Mouse (Mus musculus): ENCODE measurements around the gene Olfr212. TPM values are rescaled to one million over a fixed set of nuclear protein-coding genes. Genes with fewer than 3 reads are reported as not detected.
"Not testable (repeated sequence)": the region's sequence is repeated elsewhere in the genome, so short reads cannot be mapped to it uniquely, and the experiment has no call there.

Olfr212 gene
- total and polyA plus RNA-seq, 3 experiments: not detected

DNA sequence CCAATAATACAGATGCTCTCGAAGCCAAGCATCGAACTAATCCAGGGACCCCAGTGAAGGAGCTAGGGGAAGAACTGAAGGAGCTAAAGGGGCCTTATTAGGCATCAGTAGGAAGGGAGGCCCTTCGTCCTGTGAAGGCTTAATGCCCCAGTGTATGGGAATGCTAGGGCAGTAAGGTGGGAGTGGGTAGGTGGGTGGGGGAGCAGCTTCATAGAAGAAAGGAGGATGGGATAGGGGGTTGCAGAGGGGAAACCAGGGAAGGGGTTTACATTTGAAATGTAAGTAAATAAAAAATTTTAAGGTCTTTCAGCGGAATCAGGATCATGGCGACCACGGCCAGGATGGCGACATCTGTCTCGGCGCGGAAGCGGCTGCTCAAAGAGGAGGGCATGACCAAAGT lies 44.5 kb downstream of the Olfr212 start, which contains the start of gene Gm5580:
Gene Gm5580 (plus strand): TSS at position 301 of the 400 bp plus-strand sequence.
- H3K9me3 ChIP-seq (replicated peaks; ENCODE audit: low read length); dilution Hi-C loops (cut with MboI; ENCODE audit: extremely low pct_ligation_motif_present, extremely low pct_unique_long_range_greater_than_20kb, low sequenced_read_pairs); H3K4me2 ChIP-seq (ENCODE audit: insufficient read depth, low read depth, poor library complexity, severe bottlenecking); H3K9ac ChIP-seq (ENCODE audit: insufficient read depth, low read depth); H3K27ac ChIP-seq (ENCODE audit: insufficient read depth, low read depth); H3K79me2 ChIP-seq (replicated peaks; ENCODE audit: control insufficient read depth, extremely low read depth, insufficient read depth, poor library complexity, severe bottlenecking); in situ Hi-C loops (cut with MboI; ENCODE audit: low pct_ligation_motif_present, low pct_unique_long_range_greater_than_20kb, low sequenced_read_pairs); H3K4me1 ChIP-seq (ENCODE audit: control insufficient read depth in 1 of 2, insufficient read depth in 2 of 2); DNase-seq (ENCODE audit: extremely low read depth); H3K4me3 ChIP-seq (replicated peaks in 1 of 3; ENCODE audit: low read depth in 2 of 3, low read length in 2 of 3, poor library complexity in 1 of 3); H3K36me3 ChIP-seq (replicated peaks in 1 of 2; ENCODE audit: control insufficient read depth in 1 of 2, insufficient read depth in 1 of 2, low read length in 1 of 2): not testable (repeated sequence)
- H3K27me3 ChIP-seq (replicated peaks): peaks cover 14% of the 10 kb centered on the region

DNA sequence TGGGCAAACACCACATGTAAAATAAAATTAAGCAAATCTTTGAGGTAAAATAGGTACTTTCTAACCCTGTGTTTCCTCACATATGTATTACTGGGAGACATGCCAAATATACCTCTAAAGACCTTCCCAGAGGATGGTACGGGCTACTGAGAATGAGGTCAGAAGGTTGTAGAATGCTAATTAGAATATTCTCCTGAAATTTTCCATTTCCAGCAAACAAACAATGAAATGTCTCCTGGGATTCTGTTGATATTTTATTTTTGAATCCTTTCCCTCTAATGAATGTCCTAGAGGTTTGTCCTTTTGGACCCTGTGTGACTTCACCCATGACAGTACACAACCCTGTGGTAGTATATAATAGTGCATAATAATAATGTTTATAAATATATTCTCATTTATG lies 47.6 kb downstream of the Olfr212 start, which contains the start of gene Olfr214:
Gene Olfr214 (plus strand): TSS at position 301 of the 400 bp plus-strand sequence.
- TF ChIP-seq ELF1 (IDR thresholded peaks at IDR 0.05; ENCODE audit: low read depth, low read length): no peak
- no peak for TF ChIP-seq JUN (IDR thresholded peaks at IDR 0.05; ENCODE audit: insufficient read depth, low read depth, low read length)
- no peak for TF ChIP-seq ZKSCAN1 (IDR thresholded peaks at IDR 0.05; ENCODE audit: borderline replicate concordance, low read depth, low read length)
- TF ChIP-seq ETS1 (conservative IDR thresholded peaks at IDR 0.05; ENCODE audit: low read depth, low read length): no peak
- TF ChIP-seq USF2 (conservative IDR thresholded peaks at IDR 0.05; ENCODE audit: low read depth, low read length): no peak
- TF ChIP-seq GABPA (IDR thresholded peaks at IDR 0.05; ENCODE audit: insufficient replicate concordance, low read depth, low read length): no peak
- no peak for TF ChIP-seq MXI1 (IDR thresholded peaks at IDR 0.05; ENCODE audit: low read depth, low read length)
- no peak for TF ChIP-seq CHD2 (IDR thresholded peaks at IDR 0.05; ENCODE audit: low read length)
- no peak for TF ChIP-seq ZC3H11A (IDR thresholded peaks at IDR 0.05; ENCODE audit: low read depth, low read length)
- TF ChIP-seq USF1 (IDR thresholded peaks at IDR 0.05; ENCODE audit: low read depth, low read length): no peak
- in situ Hi-C loops (cut with MboI; ENCODE audit: low pct_ligation_motif_present, low pct_unique_long_range_greater_than_20kb, low sequenced_read_pairs): no loop called here
- dilution Hi-C loops (cut with MboI; ENCODE audit: extremely low pct_ligation_motif_present, extremely low pct_unique_long_range_greater_than_20kb, low sequenced_read_pairs): no loop called here

DNA sequence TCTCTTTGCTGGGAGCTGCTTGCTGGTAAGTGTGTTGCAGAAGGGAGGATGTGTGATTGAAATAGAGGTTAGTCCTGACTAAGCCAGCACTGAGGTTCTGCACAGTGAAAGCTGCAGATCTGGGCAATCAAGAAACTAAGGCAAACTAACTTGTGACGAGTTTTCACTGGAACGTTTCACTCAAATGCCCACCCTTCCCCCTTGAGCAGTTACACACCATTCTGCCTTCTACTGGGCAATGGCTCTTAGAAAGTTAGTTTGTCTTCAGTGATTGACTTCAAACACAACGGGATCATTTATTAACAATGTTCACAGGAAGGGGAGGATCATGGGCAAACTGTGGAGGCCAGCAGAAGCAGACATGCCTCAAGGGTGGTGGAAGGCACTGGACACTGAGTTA lies 48.6 kb downstream of the Olfr212 start:
- Histone ChIP-seq H3K4me3 (replicated peaks in 1 of 3; ENCODE audit: low read depth in 2 of 3, low read length in 2 of 3, poor library complexity in 1 of 3) (no peak overlapping the region), H3K4me1 (ENCODE audit: control insufficient read depth in 1 of 2, insufficient read depth in 2 of 2) (no peaks in the 10 kb centered on the region), H3K27ac (ENCODE audit: insufficient read depth, low read depth) (no peak overlapping the region), H3K27me3 (replicated peaks) (peaks cover 18% of the 10 kb centered on the region), H3K4me2 (ENCODE audit: insufficient read depth, low read depth, poor library complexity, severe bottlenecking) (no peak overlapping the region), H3K79me2 (replicated peaks; ENCODE audit: control insufficient read depth, extremely low read depth, insufficient read depth, poor library complexity, severe bottlenecking) (no peaks in the 10 kb centered on the region), H3K9ac (ENCODE audit: insufficient read depth, low read depth) (no peak overlapping the region), H3K9me3 (replicated peaks; ENCODE audit: low read length) (no peaks in the 10 kb centered on the region), H3K36me3 (replicated peaks in 1 of 2; ENCODE audit: control insufficient read depth in 1 of 2, insufficient read depth in 1 of 2, low read length in 1 of 2) (no peaks in the 10 kb centered on the region)
- DNase-seq (ENCODE audit: extremely low read depth): no peak
- no peak for TF ChIP-seq EP300 (IDR thresholded peaks at IDR 0.05; ENCODE audit: low read length)
- no peak for TF ChIP-seq ZNF384 (IDR thresholded peaks at IDR 0.05; ENCODE audit: low read depth, low read length)
- TF ChIP-seq UBTF (IDR thresholded peaks at IDR 0.05; ENCODE audit: low read depth, low read length): no peak
- TF ChIP-seq MXI1 (IDR thresholded peaks at IDR 0.05; ENCODE audit: low read depth, low read length): no peak
- TF ChIP-seq CTCF (conservative IDR thresholded peaks at IDR 0.05 in 1 of 2, IDR thresholded peaks at IDR 0.05 in 1 of 2; ENCODE audit: low read depth in 2 of 2, low read length in 2 of 2): no peak
- TF ChIP-seq KAT2A (IDR thresholded peaks at IDR 0.05; ENCODE audit: insufficient replicate concordance, low read length): no peak
- TF ChIP-seq ELF1 (IDR thresholded peaks at IDR 0.05; ENCODE audit: low read depth, low read length): no peak
- TF ChIP-seq USF1 (IDR thresholded peaks at IDR 0.05; ENCODE audit: low read depth, low read length): no peak
- no peak for TF ChIP-seq MEF2A (IDR thresholded peaks at IDR 0.05; ENCODE audit: borderline replicate concordance, low read depth, low read length)
- TF ChIP-seq CHD1 (IDR thresholded peaks at IDR 0.05; ENCODE audit: low read depth, low read length): no peak
- no peak for TF ChIP-seq BHLHE40 (IDR thresholded peaks at IDR 0.05; ENCODE audit: low read depth, low read length)
- TF ChIP-seq GABPA (IDR thresholded peaks at IDR 0.05; ENCODE audit: insufficient replicate concordance, low read depth, low read length): no peak
- TF ChIP-seq MYC (IDR thresholded peaks at IDR 0.05; ENCODE audit: low read depth, low read length): no peak
- no peak for TF ChIP-seq NELFE (IDR thresholded peaks at IDR 0.05; ENCODE audit: low read depth, low read length)
- no peak for TF ChIP-seq MAX (IDR thresholded peaks at IDR 0.05; ENCODE audit: low read length)
- TF ChIP-seq CHD2 (IDR thresholded peaks at IDR 0.05; ENCODE audit: low read length): no peak
- dilution Hi-C loops (cut with MboI; ENCODE audit: extremely low pct_ligation_motif_present, extremely low pct_unique_long_range_greater_than_20kb, low sequenced_read_pairs) (no loop called here), in situ Hi-C loops (cut with MboI; ENCODE audit: low pct_ligation_motif_present, low pct_unique_long_range_greater_than_20kb, low sequenced_read_pairs) (no loop called here)

More for the DNA sequence above, 47.6 kb downstream of the Olfr212 start, which contains the start of gene Olfr214:
- H3K36me3 ChIP-seq (replicated peaks in 1 of 2; ENCODE audit: control insufficient read depth in 1 of 2, insufficient read depth in 1 of 2, low read length in 1 of 2): no peaks in the 10 kb centered on the region
- H3K9me3 ChIP-seq (replicated peaks; ENCODE audit: low read length): no peaks in the 10 kb centered on the region
- no peak within 1 kb of the TSS for H3K4me3 ChIP-seq (replicated peaks in 1 of 3; ENCODE audit: low read depth in 2 of 3, low read length in 2 of 3, poor library complexity in 1 of 3)
- no peak within 1 kb of the TSS for H3K27ac ChIP-seq (ENCODE audit: insufficient read depth, low read depth)
- DNase-seq (ENCODE audit: extremely low read depth): no peak
- no peak within 1 kb of the TSS for H3K4me2 ChIP-seq (ENCODE audit: insufficient read depth, low read depth, poor library complexity, severe bottlenecking)
- H3K9ac ChIP-seq (ENCODE audit: insufficient read depth, low read depth): no peak within 1 kb of the TSS
- no peaks in the 10 kb centered on the region for H3K4me1 ChIP-seq (ENCODE audit: control insufficient read depth in 1 of 2, insufficient read depth in 2 of 2)
- H3K79me2 ChIP-seq (replicated peaks; ENCODE audit: control insufficient read depth, extremely low read depth, insufficient read depth, poor library complexity, severe bottlenecking): no peaks in the 10 kb centered on the region
- H3K27me3 ChIP-seq (replicated peaks): peaks cover 18% of the 10 kb centered on the region

All from CH12.LX (cell line).